Mouse (Mus musculus) lung, adult 2 months (tissue): Measurements from ENCODE around the gene Gjb5. TPM values are rescaled to one million over a fixed set of nuclear protein-coding genes. Genes with fewer than 3 reads are reported as not detected.

Experiments used
- DNase-seq: peaks from one replicate; pipeline ENCODE4 v3.0.0; 2022
- H3K4me1 ChIP-seq: fragments of 200-500 bp; 2 replicates; pipeline ENCODE4 v1.6.1; 2011; ENCODE audit warnings: low read length; ENCODE audit not compliant: control insufficient read depth, insufficient read depth
- H3K4me3 ChIP-seq: fragments of 200-500 bp; replicated peaks from 2 replicates; pipeline ENCODE3; 2011; ENCODE audit warnings: low read depth, mild to moderate bottlenecking, control low read depth, low read length; ENCODE audit errors: extremely low read depth
- CTCF ChIP-seq: fragments of 200-500 bp; IDR thresholded peaks from 2 replicates; pipeline ENCODE4 v1.5.1; 2011; ENCODE audit warnings: mild to moderate bottlenecking, low read length, control low read depth; ENCODE audit not compliant: insufficient read depth
- POLR2A ChIP-seq: fragments of 200-500 bp; IDR thresholded peaks from 2 replicates; pipeline ENCODE4 v1.6.1; 2011; ENCODE audit warnings: low read depth, mild to moderate bottlenecking, control low read depth, low read length, borderline replicate concordance; ENCODE audit errors: extremely low read depth
- WGBS: fragments of 180-500 bp; shearing (Covaris S2); methylation state at CpG from one replicate; pipeline ENCODE4 v1.1.7; 2018; 5-methylcytosine and 5-hydroxymethylcytosine counted together
- polyA plus RNA-seq: library from polyadenylated mRNA; depleted of rRNA; stranded (reverse); fragments of >200 nt; gene quantifications from 2 replicates; pipeline ENCODE4 v1.2.3, GENCODE M21; 2012; rRNA removed

Gjb5 gene
- 1.3 and 1.9 TPM in 2 replicates for polyA plus RNA-seq

DNA sequence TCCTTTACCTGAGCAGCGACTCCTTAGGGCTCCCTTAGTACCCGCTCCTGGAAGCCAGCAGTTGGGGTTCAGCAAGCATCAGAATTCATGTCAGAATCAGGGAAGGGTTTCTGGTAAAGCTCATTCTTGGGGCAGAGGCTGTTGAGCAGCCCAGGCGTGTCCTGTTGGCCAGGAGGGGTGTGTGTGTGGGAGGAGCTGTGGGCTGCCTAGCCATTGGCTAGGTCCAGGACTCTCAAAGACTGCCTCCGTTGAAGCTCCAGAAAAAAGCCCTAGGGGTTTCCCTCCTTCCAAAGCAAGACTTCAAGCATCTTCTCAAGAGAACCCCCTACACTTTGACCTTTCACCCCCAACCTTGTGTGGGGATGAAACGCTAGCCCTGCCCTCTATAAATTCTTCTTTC, at the start of gene Gjb5:
TSS of gene Gjb5 (minus strand) at position 164 of the 400 bp plus-strand sequence.
- Histone ChIP-seq H3K4me1 (no peaks in the 10 kb centered on the region), H3K4me3 (no peak within 1 kb of the TSS)
- no peak for DNase-seq
- WGBS: 33% methylated on average over 5 of the region's 5 CpGs
- TF ChIP-seq CTCF: no peak
- no peak for TF ChIP-seq POLR2A

GRCm38 (mm10) chr4:127402614-127403013, 44.6 kb upstream of the Gjb5 start:
- H3K4me3 ChIP-seq: no peak overlapping the region
- no peak for DNase-seq
- no peaks in the 10 kb centered on the region for H3K4me1 ChIP-seq
- WGBS: 70% methylated on average over 3 of the region's 3 CpGs
- TF ChIP-seq CTCF (no peak), POLR2A (no peak)

- Histone ChIP-seq H3K4me3 (no peak overlapping the region), H3K4me1 (no peaks in the 10 kb centered on the region)
- DNase-seq: no peak
- no peak for TF ChIP-seq CTCF
- WGBS: 89% methylated on average over 4 of the region's 4 CpGs
Measured at GRCm38 (mm10) chr4:127402166-127402565, 44.2 kb upstream of the Gjb5 start.

DNA sequence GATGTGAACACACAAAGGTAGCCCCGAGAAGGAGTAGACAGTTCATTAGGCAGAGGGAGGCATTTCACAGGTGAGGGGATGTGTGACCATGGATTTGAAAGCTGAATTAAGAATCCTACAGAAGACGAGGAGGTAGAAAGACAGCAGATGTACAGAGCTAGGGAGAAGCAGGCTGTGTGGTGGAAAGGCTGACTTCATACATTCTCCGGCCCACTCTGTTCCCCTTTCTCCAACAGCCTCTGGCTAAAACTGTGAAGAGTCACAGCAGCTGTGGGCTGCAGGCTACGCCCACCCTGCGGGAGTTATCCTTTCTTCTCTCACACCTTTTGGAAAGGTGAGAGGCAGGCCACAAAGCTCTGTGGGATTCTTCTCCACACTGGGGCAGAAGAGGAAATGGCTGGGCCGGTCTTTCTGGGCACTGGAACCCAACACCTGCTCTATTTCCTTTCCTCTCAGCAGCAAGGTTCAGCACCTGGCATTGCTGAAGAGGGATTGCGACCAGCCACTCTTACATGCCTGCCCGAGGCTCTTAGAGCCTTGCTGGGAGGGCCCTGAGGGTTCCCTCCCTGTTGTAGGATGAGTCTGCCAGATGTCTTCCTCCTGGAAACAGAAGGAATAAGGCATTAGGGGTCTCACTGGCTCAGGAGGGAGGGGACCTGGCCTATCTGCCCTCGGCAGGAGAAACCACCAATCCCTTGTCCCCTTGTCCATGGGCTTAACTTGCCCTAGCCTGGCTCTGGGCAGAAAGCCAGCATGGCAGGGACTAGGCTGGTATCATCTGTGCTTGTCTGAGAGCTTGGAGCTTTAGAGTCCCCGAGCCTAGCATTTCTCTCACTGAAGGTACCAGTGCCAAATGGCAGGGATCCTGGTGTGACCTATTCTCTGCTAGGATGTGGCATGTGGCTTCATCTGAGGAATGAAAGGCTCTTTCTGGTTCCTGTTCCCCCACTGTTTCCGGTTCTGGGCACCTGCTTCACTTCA, 42.5 kb upstream of the Gjb5 start:
- TF ChIP-seq CTCF: no peak
- no peak for TF ChIP-seq POLR2A
- DNase-seq: no peak
- 43% methylated on average over 11 of the region's 11 CpGs for WGBS
- Histone ChIP-seq H3K4me3 (no peak overlapping the region), H3K4me1 (no peaks in the 10 kb centered on the region)

DNA sequence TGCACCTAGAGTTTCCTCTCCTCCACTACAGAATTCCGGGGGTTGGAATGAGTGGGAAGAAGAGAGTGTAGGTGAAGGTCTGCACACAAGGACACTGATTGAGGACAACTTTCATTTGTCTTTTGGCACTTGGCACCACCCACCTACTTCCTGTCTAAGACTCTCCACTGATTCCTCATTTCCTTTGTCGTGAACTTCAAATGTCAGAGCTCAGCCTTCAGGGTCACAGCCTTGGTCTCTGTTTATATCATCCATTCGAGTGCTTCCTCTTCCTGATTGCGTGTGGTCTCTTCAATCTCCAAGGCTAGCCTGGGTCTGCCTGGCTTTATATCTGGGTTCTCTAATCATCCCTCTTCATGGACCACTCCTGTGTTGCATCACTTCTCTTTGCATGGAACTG, 37.6 kb upstream of the Gjb5 start:
- no peak for DNase-seq
- H3K4me3 ChIP-seq: no peak overlapping the region
- H3K4me1 ChIP-seq: no peaks in the 10 kb centered on the region
- TF ChIP-seq CTCF (no peak), POLR2A (no peak)
- WGBS: 40% methylated on average over 4 of the region's 4 CpGs

DNA sequence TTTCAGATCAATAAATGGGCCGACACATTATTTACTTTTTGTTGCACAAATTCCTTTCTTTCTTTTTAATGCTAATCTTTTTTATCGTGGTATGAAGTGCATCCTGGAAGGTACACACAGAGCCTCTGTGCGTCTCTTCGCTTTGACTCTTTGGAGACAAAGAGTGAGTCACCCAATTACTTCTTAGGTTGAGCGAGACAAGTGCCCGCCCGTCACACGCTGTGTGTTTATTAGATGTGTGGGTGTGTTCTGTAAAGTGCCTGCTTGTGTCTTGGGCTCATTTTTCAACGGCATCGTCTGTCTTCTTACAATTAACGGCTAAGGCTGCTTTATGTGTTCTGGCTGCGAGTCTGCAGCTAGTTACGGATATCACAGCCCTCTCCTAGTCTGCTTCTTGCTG, 31.7 kb upstream of the Gjb5 start:
- Histone ChIP-seq H3K4me1 (no peaks in the 10 kb centered on the region), H3K4me3 (no peak overlapping the region)
- DNase-seq: no peak
- WGBS: 35% methylated on average over 13 of the region's 13 CpGs
- no peak for TF ChIP-seq POLR2A
- TF ChIP-seq CTCF: no peak

GRCm38 (mm10) chr4:127377344-127377743, 19.4 kb upstream of the Gjb5 start:
- TF ChIP-seq CTCF: peak; percentile 57
- TF ChIP-seq POLR2A: no peak
- Histone ChIP-seq H3K4me3 (no peak overlapping the region), H3K4me1 (no peaks in the 10 kb centered on the region)
- no peak for DNase-seq
- 38% methylated on average over 4 of the region's 4 CpGs for WGBS

- Histone ChIP-seq H3K4me3 (no peak overlapping the region), H3K4me1 (no peaks in the 10 kb centered on the region)
- WGBS: 86% methylated on average over 17 of the region's 17 CpGs
- TF ChIP-seq CTCF (no peak), POLR2A (no peak)
- DNase-seq: no peak
Measured at GRCm38 (mm10) chr4:127375541-127376177, 17.7 kb upstream of the Gjb5 start.

DNA sequence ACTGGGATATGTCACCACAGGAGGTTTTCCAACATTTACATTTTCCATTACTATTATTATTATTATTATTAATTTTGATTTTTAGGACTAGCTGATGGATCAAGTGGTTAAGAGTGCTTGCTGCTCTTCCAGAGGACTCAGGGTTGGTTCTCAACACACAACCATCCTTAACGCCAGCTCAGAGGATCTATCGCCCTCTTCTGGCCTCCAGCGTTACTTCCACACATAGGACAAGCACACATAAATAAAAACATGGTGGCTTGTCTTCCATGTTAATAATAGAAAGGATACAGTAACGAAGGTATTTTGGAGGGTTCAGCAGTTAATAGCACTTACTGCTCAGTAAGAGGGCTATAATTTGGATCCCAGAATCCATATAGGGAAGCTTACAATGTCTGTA, 16.7 kb upstream of the Gjb5 start:
- no peak for DNase-seq
- no peaks in the 10 kb centered on the region for H3K4me1 ChIP-seq
- TF ChIP-seq POLR2A (no peak), CTCF (no peak)
- WGBS: 81% methylated on average over 4 of the region's 4 CpGs
- H3K4me3 ChIP-seq: no peak overlapping the region

- WGBS: 36% methylated on average over 8 of the region's 8 CpGs
- DNase-seq: no peak
- TF ChIP-seq CTCF (no peak), POLR2A (no peak)
- Histone ChIP-seq H3K4me3 (no peak overlapping the region), H3K4me1 (no peaks in the 10 kb centered on the region)
Measured at GRCm38 (mm10) chr4:127373491-127373890, 15.5 kb upstream of the Gjb5 start.
